Mouse (Mus musculus) CD4-positive naive resting alpha-beta T cell, adult 76 days (primary cell): ENCODE results near the gene Rps6ka6. TPM values are rescaled to one million over a fixed set of nuclear protein-coding genes. Genes with fewer than 3 reads are reported as not detected.

ENCODE experiments used
- total RNA-seq: library from RNA; stranded (reverse); gene quantifications from one replicate; pipeline ENCODE4 v1.2.4, GENCODE M21; 2023

Gene Rps6ka6
- not detected for total RNA-seq

GRCm38 (mm10) chrX:111537859-111538258 lies at the start of gene Rps6ka6:
Gene Rps6ka6 (minus strand): TSS chrX:111537959.

Other genes starting within 250 kb of the Rps6ka6 start
- gene Hdx, start 159.1 kb upstream of the Rps6ka6 start, total RNA-seq, result not detected